Mouse (Mus musculus) liver, embryonic 12.5 days (tissue): Measurements from ENCODE around the gene Pbx2. TPM values are rescaled to one million over a fixed set of nuclear protein-coding genes. Genes with fewer than 3 reads are reported as not detected.
A peak's percentile ranks its signal among the peaks of the same experiment; 100 is the strongest.
"Not testable (repeated sequence)": the region's sequence is repeated elsewhere in the genome, so short reads cannot be mapped to it uniquely, and the experiment has no call there.

Source experiments
- ATAC-seq: fragments of 200-750 bp; cut with Nextera tagmentation; 2 replicates; pipeline ENCODE4 v1.8.0; 2017; ENCODE audit warnings: moderate number of reproducible peaks, mild to moderate bottlenecking, moderate library complexity
- H3K27ac ChIP-seq: fragments of 300-500 bp; sonication (generic); 2 replicates; pipeline ENCODE4 v1.5.1; 2016; ENCODE audit warnings: mild to moderate bottlenecking
- H3K27me3 ChIP-seq: fragments of 300-500 bp; sonication (generic); replicated peaks from 2 replicates; pipeline ENCODE4 v1.6.1; 2016; ENCODE audit warnings: mild to moderate bottlenecking, moderate library complexity
- H3K36me3 ChIP-seq: fragments of 300-500 bp; sonication (generic); 2 replicates; pipeline ENCODE4 v1.6.1; 2016; ENCODE audit warnings: mild to moderate bottlenecking, moderate library complexity
- H3K4me1 ChIP-seq: fragments of 300-500 bp; sonication (generic); 2 replicates; pipeline ENCODE4 v1.6.1; 2016
- H3K4me2 ChIP-seq: fragments of 300-500 bp; sonication (generic); 2 replicates; pipeline ENCODE4 v1.6.1; 2016; ENCODE audit warnings: mild to moderate bottlenecking, moderate library complexity
- H3K4me3 ChIP-seq: fragments of 300-500 bp; sonication (generic); 2 replicates; pipeline ENCODE4 v1.5.1; 2016; ENCODE audit warnings: mild to moderate bottlenecking, moderate library complexity
- H3K9ac ChIP-seq: fragments of 300-500 bp; sonication (generic); 2 replicates; pipeline ENCODE4 v1.6.1; 2016; ENCODE audit warnings: mild to moderate bottlenecking, moderate library complexity
- H3K9me3 ChIP-seq: fragments of 300-500 bp; sonication (generic); replicated peaks from 2 replicates; pipeline ENCODE4 v1.6.1; 2016; ENCODE audit warnings: mild to moderate bottlenecking, moderate library complexity
- WGBS: fragments of 180-500 bp; shearing (Covaris S2); methylation state at CpG from one replicate; pipeline ENCODE4 v1.1.7; 2016; ENCODE audit not compliant: insufficient replicate concordance; 5-methylcytosine and 5-hydroxymethylcytosine counted together
- polyA plus RNA-seq: library from polyadenylated mRNA; unstranded; fragments of >200 nt; fragmentation: Nextera tagmentation; extraction: Ambion mirVana; gene quantifications from 2 replicates; pipeline ENCODE4 v1.2.1, GENCODE M21; 2016

Pbx2 gene
- 6.9 and 8.3 TPM in 2 replicates for polyA plus RNA-seq

DNA sequence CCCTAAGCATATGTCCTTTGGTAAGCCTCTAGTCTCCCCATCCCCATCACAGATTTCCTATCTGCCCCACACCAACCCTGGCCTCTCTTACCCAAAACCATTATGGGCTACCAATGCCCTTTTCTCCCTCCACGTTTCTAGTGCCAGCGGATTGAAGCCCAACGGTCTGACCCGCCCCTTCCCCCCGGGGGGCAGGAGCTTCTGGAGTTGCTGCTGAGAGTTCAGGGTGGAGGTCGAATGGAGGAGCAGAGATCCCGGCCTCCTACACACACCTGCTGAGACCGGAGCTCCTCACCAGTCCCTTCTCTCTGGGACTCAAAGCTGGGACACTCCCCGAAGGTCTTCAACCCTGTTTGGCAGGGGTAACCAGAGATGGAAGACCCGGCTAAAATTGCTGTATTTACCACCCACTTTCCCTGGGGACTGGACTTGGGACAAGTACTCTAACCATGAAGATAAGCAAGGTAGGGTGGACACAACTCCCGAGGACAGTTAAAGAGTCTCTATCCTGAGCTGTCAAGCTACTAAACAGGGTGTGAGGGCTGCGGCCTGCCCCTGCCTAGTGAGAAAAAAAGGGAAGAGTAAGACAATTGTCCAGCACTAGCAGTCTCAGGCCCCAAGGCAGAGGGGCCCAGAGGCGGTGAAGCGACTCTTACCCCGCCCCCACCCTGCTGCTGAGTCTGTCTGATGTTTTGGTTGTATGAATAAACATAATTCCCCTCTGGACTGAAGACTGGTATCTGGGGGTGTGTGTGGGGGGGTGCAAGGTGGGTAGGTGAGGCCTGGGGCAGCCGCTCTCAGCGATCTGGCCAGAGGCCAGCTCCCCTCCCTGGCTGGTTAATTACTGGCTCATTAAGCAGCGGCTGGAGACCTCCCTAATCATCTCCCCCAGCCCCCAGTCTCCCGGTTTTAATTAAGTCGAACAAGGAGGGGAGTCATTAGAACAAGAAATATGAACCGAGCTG lies at the start of gene Pbx2:
Pbx2 (plus strand) TSS at position 238 of the 965 bp plus-strand sequence.
- WGBS: 5% methylated on average over 21 of the region's 21 CpGs

DNA sequence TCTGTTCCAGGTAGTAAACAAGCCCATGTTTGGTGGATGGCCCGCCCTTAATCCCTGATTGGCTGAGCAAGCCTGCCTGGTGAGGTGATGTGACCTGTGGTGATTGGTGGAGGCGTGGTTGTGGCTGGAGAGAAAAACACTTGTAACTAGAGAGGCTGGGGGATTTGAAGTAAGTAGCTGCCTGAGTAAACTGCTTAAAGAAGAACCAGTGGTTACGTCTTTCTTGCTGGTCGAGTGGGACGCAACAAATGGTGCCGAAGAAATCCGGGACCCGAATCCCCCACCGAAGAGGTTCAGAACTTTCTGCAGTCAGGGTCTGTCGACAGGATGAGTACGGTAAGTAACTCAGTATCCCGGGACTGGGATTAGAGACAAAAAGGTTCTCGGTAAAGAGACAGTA lies 47.5 kb upstream of the Pbx2 start:
- ATAC-seq, H3K4me1 ChIP-seq, H3K4me2 ChIP-seq, H3K27ac ChIP-seq, H3K9me3 ChIP-seq, H3K36me3 ChIP-seq, H3K9ac ChIP-seq, H3K27me3 ChIP-seq, H3K4me3 ChIP-seq: not testable (repeated sequence)
- WGBS: 89% methylated on average over 13 of the region's 13 CpGs

More for the DNA sequence above, at the start of gene Pbx2:
- Histone ChIP-seq H3K27ac (peak within 1 kb of the TSS; percentile 89), H3K27me3 (no peaks in the 10 kb centered on the region), H3K4me3 (peak within 1 kb of the TSS; percentile 92), H3K9ac (peak within 1 kb of the TSS; percentile 97), H3K4me1 (peaks cover 89% of the 10 kb centered on the region), H3K4me2 (peak within 1 kb of the TSS; percentile 99), H3K36me3 (peaks cover 28% of the 10 kb centered on the region), H3K9me3 (no peaks in the 10 kb centered on the region)
- no peak for ATAC-seq

DNA sequence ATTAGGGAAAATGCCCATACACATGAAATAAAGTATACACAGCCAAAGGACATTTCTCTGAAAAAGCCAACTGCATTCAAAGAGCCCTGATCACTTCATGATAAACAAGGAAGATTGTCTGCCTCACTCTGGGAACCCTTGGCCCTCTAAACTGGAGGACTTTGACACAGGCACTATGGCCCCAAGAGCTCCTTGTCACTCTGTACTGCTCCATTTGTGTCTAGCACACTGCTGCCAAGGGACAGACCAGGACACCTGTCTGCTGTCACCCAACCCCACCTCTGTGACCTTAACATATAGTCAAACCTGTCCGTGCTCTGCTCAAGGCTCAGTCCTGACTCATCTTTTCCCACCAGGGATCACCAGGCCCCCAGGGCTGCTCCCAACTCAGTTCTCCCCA lies 44.3 kb upstream of the Pbx2 start:
- Histone ChIP-seq H3K4me2 (no peak overlapping the region), H3K9ac (no peak overlapping the region), H3K27ac (no peak overlapping the region), H3K4me3 (no peak overlapping the region), H3K27me3 (no peaks in the 10 kb centered on the region; the same call in 1 of the 2 replicates), H3K9me3 (no peaks in the 10 kb centered on the region), H3K4me1 (no peaks in the 10 kb centered on the region), H3K36me3 (no peaks in the 10 kb centered on the region)
- WGBS: 70% methylated on average over 1 of the region's 1 CpGs
- no peak for ATAC-seq

DNA sequence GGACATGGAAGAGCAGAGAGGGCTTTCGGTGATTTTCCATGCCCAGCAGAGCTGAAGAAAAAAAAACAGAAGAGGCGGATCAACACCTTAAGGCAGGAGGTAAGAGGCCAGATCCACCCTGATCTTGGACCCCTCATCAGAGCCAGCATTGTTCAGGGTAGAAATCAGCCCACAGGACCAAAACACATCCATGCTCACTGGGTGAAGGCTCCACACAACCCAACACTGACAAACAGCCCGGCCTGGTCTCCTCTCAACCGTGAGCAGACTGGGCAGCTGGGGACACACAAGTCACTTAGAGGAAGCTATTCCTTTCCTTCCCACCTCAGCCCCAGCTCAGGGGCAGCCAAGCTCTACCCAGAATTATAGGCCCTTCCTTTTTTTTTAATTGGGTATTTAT lies 43.5 kb upstream of the Pbx2 start:
- no peaks in the 10 kb centered on the region; the same call in 1 of the 2 replicates for H3K27me3 ChIP-seq
- H3K9ac ChIP-seq: no peak overlapping the region
- no peaks in the 10 kb centered on the region for H3K36me3 ChIP-seq
- ATAC-seq: no peak
- WGBS: 67% methylated on average over 4 of the region's 4 CpGs
- no peaks in the 10 kb centered on the region for H3K9me3 ChIP-seq
- no peaks in the 10 kb centered on the region for H3K4me1 ChIP-seq
- H3K27ac ChIP-seq: no peak overlapping the region
- no peak overlapping the region for H3K4me2 ChIP-seq
- H3K4me3 ChIP-seq: no peak overlapping the region

DNA sequence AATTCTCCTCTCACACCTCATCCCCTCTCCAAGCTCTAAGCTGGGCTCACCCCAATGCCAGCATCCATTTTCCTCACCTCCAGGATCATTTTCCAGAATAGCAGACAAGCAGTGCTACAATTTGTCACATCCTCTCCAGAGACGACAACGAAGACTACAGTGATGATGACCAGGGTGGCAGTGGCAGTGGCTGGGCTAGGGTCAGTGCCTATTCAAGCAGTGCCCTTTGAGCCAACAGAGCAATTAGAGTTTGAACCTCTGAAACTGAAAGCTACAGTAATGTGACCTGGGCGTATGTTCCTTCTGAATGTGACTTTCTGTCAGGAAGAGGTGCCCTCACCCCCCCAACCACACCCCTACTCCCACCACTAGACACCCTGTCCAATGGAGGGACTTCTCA lies 41.9 kb upstream of the Pbx2 start:
- H3K4me3 ChIP-seq: no peak overlapping the region
- H3K4me2 ChIP-seq: no peak overlapping the region
- no peak overlapping the region for H3K9ac ChIP-seq
- no peak for ATAC-seq
- peaks cover 10% of the 10 kb centered on the region for H3K27me3 ChIP-seq
- no peaks in the 10 kb centered on the region for H3K36me3 ChIP-seq
- no peaks in the 10 kb centered on the region for H3K9me3 ChIP-seq
- WGBS: 74% methylated on average over 3 of the region's 3 CpGs
- no peaks in the 10 kb centered on the region for H3K4me1 ChIP-seq
- H3K27ac ChIP-seq: no peak overlapping the region

DNA sequence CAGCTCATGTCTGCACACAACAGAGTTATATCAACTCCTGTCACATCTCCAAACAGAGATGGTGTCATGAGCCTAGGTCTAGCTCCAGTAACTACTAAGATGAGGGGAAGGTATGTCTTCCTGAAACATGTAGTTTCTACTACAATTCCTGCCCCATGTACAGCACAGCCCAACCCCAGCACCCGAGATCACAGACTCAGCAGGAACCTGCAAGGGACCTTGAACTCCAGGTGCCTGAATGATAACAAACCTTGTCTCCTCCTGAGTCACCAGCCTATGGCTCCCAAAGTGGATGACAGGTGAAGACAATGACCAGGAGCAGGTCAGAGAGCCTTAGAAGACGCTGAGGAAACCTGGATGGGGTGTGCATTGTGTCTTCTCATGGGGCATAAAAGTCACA lies 41.2 kb upstream of the Pbx2 start:
- H3K4me3 ChIP-seq: no peak overlapping the region
- 55% methylated on average over 2 of the region's 2 CpGs for WGBS
- H3K9me3 ChIP-seq: no peaks in the 10 kb centered on the region
- peaks cover 16% of the 10 kb centered on the region for H3K27me3 ChIP-seq
- no peak overlapping the region for H3K4me2 ChIP-seq
- ATAC-seq: no peak
- no peaks in the 10 kb centered on the region for H3K4me1 ChIP-seq
- H3K27ac ChIP-seq: no peak overlapping the region
- H3K9ac ChIP-seq: no peak overlapping the region
- H3K36me3 ChIP-seq: no peaks in the 10 kb centered on the region

DNA sequence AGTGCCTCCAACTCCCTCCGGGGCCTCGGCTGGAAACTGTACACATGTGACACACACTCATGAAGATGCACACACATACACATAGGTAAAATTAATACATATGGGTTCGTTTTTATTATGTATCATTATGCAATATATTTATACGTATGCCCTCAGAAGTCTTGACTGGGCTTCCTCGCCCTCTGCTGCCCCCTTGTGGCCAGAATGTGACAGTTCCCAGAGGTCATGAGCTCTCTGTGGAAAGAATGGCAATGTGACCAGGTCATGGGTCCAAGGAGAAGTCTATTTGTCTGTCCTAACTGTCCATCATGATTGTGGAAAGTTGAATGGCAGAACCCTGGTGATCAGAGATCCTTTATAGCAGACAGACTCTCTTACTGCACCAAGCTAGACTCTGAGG lies 35.6 kb upstream of the Pbx2 start:
- no peak for ATAC-seq
- WGBS: 12% methylated on average over 5 of the region's 5 CpGs

DNA sequence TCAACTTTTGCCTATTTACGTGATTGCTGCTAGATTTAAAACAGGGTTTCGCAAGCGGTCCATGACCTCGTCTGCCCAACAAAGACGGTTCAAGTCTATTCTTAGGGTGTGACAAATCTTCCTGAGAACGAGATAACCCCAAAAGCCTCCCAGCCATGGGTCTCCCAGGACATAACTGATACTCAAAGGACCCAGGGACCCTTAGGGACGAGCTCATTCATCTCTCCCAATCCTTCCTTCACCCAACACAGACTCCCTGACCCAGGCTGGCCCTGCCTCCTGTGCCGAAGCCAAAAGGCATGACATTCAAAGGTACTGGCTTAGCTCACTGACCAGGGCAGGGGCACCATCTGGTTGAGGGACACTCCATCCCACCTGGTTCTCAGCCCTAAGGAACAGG lies 34.7 kb upstream of the Pbx2 start:
- ATAC-seq: no peak
- no peak overlapping the region for H3K4me2 ChIP-seq
- no peak overlapping the region for H3K4me3 ChIP-seq
- H3K9ac ChIP-seq: no peak overlapping the region
- peaks cover 44% of the 10 kb centered on the region for H3K27me3 ChIP-seq
- H3K4me1 ChIP-seq: peaks cover 16% of the 10 kb centered on the region
- 58% methylated on average over 8 of the region's 8 CpGs for WGBS
- H3K27ac ChIP-seq: no peak overlapping the region
- no peaks in the 10 kb centered on the region for H3K36me3 ChIP-seq
- H3K9me3 ChIP-seq: no peaks in the 10 kb centered on the region

More for the DNA sequence above, 35.6 kb upstream of the Pbx2 start:
- Histone ChIP-seq H3K4me3 (no peak overlapping the region), H3K9ac (no peak overlapping the region), H3K9me3 (no peaks in the 10 kb centered on the region), H3K27me3 (peaks cover 40% of the 10 kb centered on the region), H3K4me1 (peaks cover 7% of the 10 kb centered on the region), H3K36me3 (no peaks in the 10 kb centered on the region), H3K4me2 (no peak overlapping the region), H3K27ac (no peak overlapping the region)

DNA sequence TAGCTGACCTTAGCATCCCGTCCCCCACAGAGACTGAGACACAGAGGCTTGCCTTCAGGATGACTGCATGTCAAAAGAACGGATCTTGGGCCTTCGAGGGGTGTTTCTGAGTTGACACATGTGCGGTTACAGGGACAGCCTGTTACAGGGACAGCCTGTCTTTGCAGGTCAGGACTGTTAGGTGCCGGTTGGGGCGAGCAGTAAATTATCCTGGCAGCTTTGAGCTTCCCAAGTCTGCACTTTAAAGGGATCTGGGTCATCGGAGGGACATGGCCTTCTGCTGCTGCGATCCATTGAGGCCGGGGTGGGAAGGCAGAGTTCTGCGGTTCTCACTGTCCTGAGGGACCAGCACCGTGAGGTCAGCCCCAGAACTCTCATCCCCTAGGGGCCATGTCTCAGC lies 33.7 kb upstream of the Pbx2 start:
- WGBS: 63% methylated on average over 11 of the region's 11 CpGs
- H3K4me1 ChIP-seq: peaks cover 18% of the 10 kb centered on the region

DNA sequence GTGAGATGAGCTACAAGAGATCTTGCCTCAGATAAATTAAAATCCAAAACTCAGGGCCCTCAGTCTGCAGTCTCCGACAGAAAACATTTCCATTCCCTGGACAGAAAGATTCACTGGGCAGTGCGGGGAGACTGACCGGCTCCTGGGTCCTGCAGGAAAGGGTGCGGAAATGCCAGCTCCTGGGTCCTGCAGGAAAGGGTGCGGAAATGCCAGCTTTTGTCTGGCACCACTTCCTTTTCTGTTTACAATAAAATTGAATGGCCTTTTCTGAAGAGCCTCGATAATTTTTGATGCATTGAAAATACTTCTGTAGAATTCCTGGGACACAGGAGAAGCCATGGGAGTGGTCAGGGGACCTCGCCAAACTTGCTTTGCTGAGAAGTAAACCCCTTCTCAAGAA lies 31.9 kb upstream of the Pbx2 start:
- Histone ChIP-seq H3K9ac (no peak overlapping the region), H3K27ac (no peak overlapping the region), H3K4me2 (no peak overlapping the region), H3K4me3 (no peak overlapping the region), H3K36me3 (no peaks in the 10 kb centered on the region), H3K4me1 (peaks cover 22% of the 10 kb centered on the region), H3K9me3 (no peaks in the 10 kb centered on the region), H3K27me3 (peaks cover 35% of the 10 kb centered on the region)
- ATAC-seq: no peak
- WGBS: 74% methylated on average over 7 of the region's 7 CpGs

More for the DNA sequence above, 33.7 kb upstream of the Pbx2 start:
- no peak for ATAC-seq
- no peak overlapping the region for H3K4me3 ChIP-seq
- H3K4me2 ChIP-seq: no peak overlapping the region
- H3K9me3 ChIP-seq: no peaks in the 10 kb centered on the region
- H3K27me3 ChIP-seq: peaks cover 45% of the 10 kb centered on the region
- H3K36me3 ChIP-seq: no peaks in the 10 kb centered on the region
- no peak overlapping the region for H3K9ac ChIP-seq
- no peak overlapping the region for H3K27ac ChIP-seq

DNA sequence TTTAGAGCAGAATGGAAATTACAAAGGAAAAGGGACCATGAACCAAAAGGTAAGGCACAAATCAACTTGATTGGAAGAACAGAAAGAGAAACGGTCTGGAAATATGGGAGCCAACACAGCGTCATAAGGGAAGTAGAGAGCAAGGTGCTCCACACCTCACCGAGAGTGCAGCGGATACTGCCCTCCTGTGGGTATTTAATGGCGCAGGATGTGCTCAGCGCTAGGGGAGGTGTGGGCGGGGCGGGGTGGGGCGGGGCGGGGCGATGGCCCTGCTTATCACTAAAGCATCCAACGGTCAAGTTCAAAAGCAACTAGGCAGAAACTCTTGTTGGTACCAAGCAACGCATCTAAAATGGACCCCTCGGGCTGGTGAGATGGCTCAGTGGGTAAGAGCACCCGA lies 31.2 kb upstream of the Pbx2 start:
- peak; percentile 59; the same call in 1 of the 2 replicates for ATAC-seq
- Histone ChIP-seq H3K4me3 (no peak overlapping the region), H3K9me3 (no peaks in the 10 kb centered on the region), H3K27ac (no peak overlapping the region), H3K27me3 (peaks cover 31% of the 10 kb centered on the region), H3K4me1 (peaks cover 24% of the 10 kb centered on the region), H3K4me2 (0 out of 2 replicates have a peak overlapping the region, but pooled peaks have one; percentile 4), H3K9ac (no peak overlapping the region), H3K36me3 (no peaks in the 10 kb centered on the region)
- 20% methylated on average over 15 of the region's 15 CpGs for WGBS

DNA sequence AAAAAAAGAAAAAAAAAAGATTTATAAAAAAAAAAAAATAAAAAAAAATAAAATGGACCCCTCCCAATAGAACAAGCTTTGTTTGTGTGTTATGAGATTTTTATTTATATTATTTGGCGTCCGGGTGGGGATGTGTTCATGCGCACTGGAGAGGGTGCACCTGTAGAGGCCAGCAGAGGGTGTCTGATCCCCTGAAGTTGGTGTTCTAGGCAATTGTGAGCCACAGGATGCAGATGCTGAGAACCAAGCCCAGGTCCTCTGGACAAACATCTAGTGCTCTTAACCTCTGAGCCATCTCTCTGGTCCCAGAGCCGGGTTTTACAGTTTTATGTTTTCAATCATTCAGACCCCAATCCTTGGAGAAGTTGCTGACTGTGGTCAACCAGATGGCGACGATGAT lies 30.6 kb upstream of the Pbx2 start:
- Histone ChIP-seq H3K4me3 (no peak overlapping the region), H3K4me2 (no peak overlapping the region), H3K9ac (no peak overlapping the region), H3K4me1 (peaks cover 24% of the 10 kb centered on the region), H3K27ac (no peak overlapping the region), H3K9me3 (no peaks in the 10 kb centered on the region), H3K36me3 (no peaks in the 10 kb centered on the region), H3K27me3 (peaks cover 36% of the 10 kb centered on the region)
- ATAC-seq: no peak
- WGBS: 80% methylated on average over 6 of the region's 6 CpGs
